Mouse (Mus musculus) embryo, embryonic 11.5 days (tissue): ENCODE results near the gene Pdzd8.
A peak's percentile ranks its signal among the peaks of the same experiment; 100 is the strongest.

Experiments used
- DNase-seq: peaks from one replicate; pipeline ENCODE4 v3.0.0-alpha.2; 2012; ENCODE audit warnings: low read depth, low spot score

The Pdzd8 gene

GRCm38 (mm10) chr19:59354906-59355305 lies 9.3 kb upstream of the Pdzd8 start:
- no peak for DNase-seq

DNA sequence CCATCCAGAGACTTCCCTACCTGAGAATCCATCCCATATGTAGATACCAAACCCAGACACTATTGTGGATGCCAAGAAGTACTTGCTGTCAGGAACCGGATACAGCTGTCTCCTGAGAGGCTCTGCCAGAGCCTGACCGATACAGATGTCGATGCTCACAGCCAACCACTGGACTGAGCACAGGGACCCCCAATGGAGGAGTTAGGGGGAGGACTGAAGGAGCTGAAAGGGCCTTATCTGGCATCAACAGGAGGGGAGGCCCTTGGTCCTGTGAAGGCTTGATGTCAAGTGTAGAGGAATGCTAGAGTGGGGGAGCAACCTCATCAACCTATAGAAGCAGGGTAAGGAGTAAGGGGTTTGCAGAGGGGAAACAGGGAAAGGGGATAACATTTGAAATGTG lies 7.2 kb upstream of the Pdzd8 start:
- DNase-seq: no peak

DNA sequence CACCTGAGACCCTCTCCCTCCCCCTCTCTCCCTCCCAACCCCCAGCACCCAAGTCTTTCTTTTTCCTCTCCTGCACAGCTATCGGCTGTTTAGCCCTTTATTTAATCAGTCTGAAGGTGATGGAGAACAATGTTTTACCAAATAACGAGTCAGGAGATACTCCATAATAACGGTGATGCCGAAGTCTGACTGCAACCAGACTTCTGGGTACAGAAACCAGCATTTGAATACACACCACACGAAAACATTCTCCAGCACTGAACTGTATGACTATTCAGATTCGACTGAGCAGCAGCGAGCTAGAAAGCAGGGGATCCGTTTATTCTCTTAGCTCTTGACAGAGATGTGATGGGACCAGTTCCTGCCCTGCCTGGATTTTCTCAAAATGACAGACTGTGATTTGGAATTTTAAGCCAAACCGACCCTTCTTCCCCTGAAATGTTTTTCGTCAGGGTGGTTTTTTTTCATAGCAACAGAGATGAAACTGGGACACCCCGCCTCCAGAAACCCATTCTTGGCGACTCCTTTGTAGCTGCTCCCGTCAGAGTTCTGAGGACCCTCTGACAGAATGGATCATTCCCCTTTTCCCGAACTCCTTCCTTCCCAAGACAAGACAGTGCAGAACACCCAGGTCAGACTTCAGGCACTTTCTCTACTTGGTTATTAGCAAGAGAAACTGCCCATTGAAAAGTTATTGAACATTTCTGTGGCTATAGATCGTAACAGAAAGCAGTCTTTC lies 5.7 kb upstream of the Pdzd8 start:
- DNase-seq: no peak

GRCm38 (mm10) chr19:59350273-59350903 lies 4.8 kb upstream of the Pdzd8 start:
- no peak for DNase-seq

DNA sequence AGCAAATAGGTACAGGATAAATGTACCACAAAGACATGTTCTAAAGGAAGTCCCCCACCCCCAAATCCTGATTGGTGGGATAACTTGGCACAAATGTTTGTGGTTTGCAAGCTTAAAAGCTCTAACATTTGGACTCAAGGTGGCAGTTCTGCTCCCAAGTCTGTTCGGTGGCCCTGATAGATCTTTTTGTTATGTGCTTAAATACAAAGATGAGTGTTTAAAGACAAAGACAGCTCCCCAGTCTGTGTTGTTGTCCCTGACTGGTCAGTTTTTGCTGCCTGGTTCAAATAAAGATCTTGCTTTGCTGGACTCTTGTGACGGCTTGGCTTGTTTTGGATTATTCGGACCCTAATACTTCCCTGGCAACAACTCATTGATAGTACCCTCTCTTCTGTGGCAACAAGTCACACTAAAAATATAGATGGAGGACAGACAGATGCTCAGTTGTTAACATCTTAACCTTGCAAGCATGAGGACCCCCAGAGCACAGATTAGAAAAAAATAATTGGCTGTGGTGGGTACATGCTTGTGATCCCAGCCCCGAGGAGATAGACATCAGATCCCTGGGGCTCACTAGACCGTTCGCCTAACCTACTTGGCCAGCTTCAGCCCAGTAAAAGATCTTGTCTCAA lies 3.9 kb upstream of the Pdzd8 start:
- DNase-seq: no peak

GRCm38 (mm10) chr19:59346325-59346724 lies 745 bp upstream of the Pdzd8 start:
- no peak for DNase-seq

GRCm38 (mm10) chr19:59345081-59345657 lies 411 bp downstream of the Pdzd8 start:
- no peak for DNase-seq

GRCm38 (mm10) chr19:59344304-59344711 lies 1.3 kb downstream of the Pdzd8 start:
- no peak for DNase-seq

DNA sequence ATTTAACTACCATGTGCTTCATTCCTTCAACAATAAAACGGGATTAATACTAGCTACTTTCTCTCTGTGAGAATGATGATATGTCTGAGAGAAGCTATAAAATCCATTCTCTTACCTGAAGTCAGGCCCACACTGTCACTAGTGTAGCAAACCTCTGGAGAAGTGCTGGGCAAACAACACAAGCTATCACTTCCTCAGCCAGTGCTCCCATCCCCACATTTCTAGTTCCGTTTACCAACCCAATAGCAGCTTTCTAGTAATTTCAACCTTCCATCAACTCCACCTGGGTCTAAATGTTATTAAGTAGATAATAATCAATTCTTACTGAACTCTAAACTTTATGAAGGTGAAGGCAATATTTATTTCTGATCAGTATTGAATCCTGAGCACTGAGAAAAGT lies 2.6 kb downstream of the Pdzd8 start:
- no peak for DNase-seq

GRCm38 (mm10) chr19:59339908-59340307 lies 5.7 kb downstream of the Pdzd8 start:
- DNase-seq: no peak

- DNase-seq: no peak
Observed at GRCm38 (mm10) chr19:59337872-59338681, 7.5 kb downstream of the Pdzd8 start.

GRCm38 (mm10) chr19:59336655-59337054 lies 8.9 kb downstream of the Pdzd8 start:
- no peak for DNase-seq

GRCm38 (mm10) chr19:59330816-59331225 lies 14.8 kb downstream of the Pdzd8 start:
- DNase-seq: no peak

DNA sequence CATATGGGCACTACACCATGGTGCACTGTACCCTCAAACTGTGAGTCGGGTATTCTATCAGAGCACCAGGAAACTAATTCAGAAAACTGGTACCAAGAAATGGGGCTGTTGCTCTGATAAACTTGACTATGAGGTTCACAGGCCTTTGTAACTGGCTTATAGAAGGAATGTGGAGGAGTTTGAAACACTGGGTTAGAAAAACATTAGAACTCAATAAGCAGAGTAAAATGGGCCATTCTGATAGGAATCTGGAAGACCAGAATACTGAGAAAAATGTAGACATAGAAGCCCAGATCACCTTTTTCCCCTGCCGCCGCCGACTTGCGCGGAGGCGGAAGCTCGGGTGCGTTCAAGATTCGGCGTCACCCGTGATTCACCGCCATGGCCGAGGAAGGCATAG lies 23.6 kb downstream of the Pdzd8 start, which contains the start of gene Rps12-ps3:
Rps12-ps3 (plus strand) TSS at position 301 of the 400 bp plus-strand sequence.
- DNase-seq: no peak

GRCm38 (mm10) chr19:59316571-59316970 lies 29.0 kb downstream of the Pdzd8 start:
- peak; percentile 2 for DNase-seq

DNA sequence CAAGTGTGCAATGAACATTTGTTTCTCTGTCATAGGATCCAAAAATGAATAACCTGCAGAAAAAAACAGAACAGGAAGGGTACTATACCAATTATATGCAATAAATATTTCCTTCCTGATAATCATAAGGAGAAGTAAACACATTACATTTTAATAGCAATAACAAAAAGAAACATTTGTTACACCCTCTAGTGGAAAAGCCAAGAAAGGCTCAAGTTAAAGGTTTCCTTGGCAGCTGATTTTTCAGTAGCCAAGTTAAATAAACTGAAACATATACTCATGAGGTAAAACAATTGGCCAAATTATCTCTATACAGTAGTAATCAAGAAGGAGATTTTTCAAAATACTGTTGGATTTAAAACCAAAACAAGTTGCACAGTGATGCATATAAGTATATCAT lies 30.3 kb downstream of the Pdzd8 start:
- no peak for DNase-seq

DNA sequence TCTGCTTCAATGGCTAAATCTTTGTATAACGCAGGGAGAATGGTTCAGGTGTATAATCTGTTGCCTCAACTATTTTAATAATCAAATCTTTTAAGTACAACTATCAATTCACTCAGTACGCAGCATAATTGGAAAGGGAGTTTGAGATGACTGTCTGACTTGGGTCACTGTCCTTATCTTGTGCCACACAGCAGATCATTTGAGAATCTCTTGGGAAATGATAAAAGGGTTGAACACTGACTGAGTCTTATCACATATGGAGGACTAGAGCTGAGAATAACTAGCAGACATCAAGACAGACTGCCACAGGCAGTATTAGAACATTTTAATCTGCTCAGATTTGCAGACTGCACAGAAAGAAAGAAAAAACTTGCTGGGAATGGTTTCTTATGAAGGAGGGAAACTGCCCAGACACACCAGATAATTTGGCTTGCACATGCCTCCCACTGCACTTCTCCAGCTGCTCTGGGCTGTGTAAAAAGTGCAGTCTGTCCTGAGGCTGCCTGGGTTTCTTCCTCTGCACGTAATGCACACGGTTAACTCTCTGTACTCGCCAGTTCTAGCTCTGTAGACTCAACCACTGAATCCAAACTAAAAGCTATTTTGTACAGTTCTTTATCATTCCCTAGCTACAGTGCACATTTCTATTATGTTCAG lies 53.3 kb downstream of the Pdzd8 start:
- DNase-seq: no peak

GRCm38 (mm10) chr19:59289811-59290210 lies 55.8 kb downstream of the Pdzd8 start:
- no peak for DNase-seq

DNA sequence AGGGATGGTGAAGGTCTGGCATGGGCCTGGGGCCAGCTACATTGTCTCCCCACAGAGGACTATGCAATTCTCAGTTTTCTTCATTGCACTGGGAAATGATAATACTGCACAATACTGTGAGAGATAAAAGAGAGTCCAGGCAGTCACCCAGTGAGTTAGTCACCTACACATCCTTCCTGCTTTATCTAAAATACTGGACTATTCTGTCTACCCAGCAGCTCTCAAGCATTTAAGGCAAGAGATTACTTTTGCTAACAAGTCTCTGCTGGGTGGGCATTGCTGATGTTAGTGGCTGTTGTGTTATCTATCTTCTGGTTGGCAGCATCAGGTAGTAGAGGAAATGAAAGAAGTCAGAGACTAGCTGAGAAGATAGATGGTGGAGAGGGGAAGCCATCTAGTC lies 56.5 kb downstream of the Pdzd8 start:
- no peak for DNase-seq

GRCm38 (mm10) chr19:59282001-59282400 lies 63.6 kb downstream of the Pdzd8 start:
- no peak for DNase-seq

- DNase-seq: no peak
Observed at GRCm38 (mm10) chr19:59280841-59281240, 64.7 kb downstream of the Pdzd8 start.
